Mouse (Mus musculus): ENCODE measurements at regions not wholly inside any gene's neighbourhood (a gene's known extent, or its start where the extent isn't known, plus 50 kb on each side); places are given as distances from the start of the nearest gene placed in this dataset.

DNA sequence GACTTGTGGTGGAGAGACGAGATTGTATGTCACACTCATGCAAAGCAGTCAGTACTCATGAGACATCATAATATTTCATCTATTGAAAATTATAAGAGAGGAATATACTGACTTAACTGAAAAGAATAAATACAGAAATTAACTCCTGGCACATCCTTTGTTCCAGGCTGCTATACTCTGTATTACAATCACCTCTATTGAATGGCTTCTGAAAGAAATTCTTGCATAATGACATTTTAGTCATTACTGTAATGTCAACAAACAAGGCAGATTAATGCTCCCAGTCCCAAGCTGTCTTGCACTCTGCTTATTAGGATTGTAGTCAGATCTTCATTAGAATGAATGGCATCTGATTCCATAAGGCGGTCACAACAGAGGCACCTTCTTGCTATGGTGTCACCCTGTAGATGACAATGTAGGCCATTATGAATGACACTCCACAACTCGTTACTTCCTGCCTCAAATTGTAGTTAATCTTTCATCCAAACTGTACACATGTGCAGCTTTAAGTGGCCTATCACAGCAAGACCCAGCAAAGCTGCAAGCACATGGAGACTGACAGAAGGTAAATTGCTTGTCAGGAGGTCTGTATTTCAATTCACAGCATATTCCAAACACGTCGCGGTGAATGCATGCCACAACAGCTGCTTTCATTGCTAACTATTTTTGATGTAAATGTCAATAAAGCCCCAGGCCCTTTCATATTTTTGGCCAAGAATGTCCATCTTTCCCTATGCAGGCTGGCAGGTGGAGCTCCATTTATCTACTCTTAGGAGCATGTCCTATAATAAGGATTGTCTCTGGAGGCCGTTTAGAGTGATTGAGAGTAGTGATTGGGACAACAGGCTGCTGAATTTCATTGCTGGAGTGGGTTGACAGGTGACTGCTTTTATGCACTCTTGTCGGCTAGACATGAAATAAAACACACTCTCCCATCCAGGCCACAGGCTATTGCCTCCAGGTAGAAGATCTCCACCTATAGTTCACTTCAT is 430.1 kb downstream of the Cypt12 start:
- TF ChIP-seq CTCF (IDR thresholded peaks at IDR 0.05; ENCODE audit: low read depth) (no peak), EP300 (IDR thresholded peaks at IDR 0.05; ENCODE audit: low read depth) (no peak)

All from liver, postnatal 0 days (tissue).